Mouse (Mus musculus): ENCODE results near the gene Zfhx3.

Zfhx3 gene

DNA sequence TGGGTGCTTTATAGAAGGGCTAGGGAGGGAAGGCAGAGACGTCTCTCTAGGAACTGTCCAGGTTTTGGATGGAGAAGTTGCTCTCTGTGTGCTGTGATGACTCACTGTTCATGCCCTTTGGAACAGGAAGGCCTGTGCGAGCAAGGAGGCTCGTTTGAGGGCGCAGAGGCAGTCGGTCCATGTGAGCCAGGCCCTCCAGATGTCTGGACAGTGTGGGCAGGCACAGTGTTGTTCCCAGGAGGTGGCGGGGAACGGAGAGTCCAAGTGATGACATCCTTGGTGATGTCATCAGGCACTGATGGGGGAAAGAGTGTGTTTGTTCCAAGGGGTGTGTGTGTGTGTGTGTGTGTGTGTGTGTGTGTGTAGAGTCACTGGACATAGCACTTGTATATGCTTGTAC lies 800.8 kb downstream of the Zfhx3 start:
- no peak for DNase-seq (ENCODE audit: low spot score in 2 of 2)

DNA sequence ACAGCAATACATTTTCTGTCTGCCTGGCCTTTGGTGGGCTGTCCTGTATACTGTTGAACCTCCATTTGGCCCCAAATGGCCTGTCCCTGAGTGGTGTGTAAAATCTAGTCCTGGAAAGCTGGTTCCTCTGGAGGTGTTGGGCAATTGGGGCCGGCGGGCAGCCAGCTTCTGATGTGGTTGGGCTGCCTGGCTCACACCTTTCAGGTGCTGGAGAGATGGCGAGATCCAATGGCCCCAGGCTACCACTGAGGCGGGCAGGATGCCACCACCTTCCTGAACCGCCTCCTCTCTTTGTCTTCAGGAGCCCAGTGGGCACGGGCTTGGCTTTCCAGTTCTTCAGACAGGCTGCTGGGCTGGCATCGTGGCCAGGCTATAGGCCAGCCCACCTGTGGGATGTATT lies 803.1 kb downstream of the Zfhx3 start:
- DNase-seq (ENCODE audit: low spot score in 2 of 2): no peak

DNA sequence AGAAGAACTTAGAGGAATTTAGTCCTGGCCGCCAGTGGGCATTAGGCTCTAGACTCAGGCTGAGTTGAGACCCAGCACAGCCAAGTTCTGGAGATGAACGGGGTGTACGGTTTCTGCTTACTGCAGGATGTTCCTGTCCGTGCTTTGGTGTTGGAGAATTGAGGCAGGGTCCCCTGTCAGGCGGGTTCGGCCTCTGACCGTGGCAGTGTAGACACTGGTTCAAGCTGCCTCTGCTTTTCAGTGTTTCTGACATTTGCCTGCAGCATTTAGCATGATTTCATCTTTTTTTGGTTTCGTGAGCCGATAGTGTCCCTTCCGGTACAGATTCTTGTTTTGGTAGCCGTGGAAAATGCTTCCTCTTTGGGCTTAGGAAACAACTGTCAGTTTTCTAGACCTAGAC lies 805.7 kb downstream of the Zfhx3 start:
- DNase-seq (ENCODE audit: low spot score in 2 of 2): no peak

DNA sequence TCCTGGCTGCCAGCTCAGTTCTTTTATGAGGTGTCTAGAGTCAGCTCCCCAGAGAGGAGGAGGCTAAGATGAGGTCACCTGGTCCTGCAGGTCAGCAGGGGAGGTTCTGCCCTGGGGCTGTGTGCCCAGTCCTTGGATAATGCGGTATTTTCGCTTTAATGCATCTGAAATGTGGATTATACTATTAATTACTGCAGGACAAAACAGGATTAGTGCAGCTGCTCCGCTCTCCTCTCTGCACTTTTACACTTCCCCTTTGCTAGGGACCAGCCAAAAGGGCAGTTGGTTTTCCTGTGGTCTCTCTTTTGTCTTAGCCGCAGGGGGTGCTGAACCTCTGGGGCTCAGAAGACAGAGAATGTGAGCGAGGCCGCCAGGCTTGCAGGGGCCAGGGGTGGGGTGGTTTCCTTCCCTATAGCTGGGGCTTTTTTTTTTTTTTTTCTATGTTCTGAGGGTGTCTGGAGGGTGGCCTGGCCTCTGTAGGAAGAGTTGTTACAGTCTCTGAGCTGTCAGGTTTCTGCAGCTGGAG lies 806.5 kb downstream of the Zfhx3 start:
- DNase-seq (ENCODE audit: low spot score in 2 of 2): no peak

DNA sequence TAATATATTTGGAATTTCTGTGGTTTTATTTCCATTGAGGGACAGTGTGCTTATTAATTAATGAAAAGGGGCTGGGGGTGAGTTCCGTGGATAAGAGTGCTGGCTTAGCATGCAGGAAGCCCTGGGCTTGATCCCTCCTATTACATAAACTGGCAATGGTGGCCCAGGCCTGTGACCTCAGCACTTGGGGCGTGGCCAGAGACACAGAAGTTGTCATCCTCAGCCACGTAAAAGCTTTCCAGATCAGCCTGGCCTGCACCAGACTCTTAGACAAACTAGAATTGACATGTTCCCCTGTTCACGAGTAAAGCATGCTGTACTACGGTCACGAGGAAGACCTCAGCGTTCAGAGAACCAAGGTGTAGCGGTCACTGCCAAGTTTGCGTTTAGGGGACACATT lies 808.4 kb downstream of the Zfhx3 start:
- no peak for DNase-seq (ENCODE audit: low spot score in 2 of 2)

DNA sequence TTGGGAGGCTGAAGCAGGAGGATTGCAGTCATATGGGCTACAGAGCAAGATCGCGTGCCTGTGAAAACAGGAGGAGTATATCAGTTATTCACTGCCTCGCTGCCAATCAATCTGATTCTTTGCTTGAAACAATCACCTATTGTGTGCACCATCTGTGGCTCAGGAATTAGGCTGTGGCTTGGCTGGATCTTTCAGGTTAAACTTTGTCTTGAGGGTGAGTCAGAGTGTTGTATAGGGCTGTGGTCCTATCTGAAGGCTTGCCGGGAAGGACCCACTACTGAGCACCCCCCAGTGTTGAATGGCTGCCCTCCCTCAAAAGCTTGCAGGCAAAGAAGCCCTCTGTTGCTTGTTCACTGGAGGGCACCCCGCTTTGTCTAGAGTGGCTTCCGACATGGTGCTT lies 812.1 kb downstream of the Zfhx3 start:
- no peak for DNase-seq (ENCODE audit: low spot score in 2 of 2)

DNA sequence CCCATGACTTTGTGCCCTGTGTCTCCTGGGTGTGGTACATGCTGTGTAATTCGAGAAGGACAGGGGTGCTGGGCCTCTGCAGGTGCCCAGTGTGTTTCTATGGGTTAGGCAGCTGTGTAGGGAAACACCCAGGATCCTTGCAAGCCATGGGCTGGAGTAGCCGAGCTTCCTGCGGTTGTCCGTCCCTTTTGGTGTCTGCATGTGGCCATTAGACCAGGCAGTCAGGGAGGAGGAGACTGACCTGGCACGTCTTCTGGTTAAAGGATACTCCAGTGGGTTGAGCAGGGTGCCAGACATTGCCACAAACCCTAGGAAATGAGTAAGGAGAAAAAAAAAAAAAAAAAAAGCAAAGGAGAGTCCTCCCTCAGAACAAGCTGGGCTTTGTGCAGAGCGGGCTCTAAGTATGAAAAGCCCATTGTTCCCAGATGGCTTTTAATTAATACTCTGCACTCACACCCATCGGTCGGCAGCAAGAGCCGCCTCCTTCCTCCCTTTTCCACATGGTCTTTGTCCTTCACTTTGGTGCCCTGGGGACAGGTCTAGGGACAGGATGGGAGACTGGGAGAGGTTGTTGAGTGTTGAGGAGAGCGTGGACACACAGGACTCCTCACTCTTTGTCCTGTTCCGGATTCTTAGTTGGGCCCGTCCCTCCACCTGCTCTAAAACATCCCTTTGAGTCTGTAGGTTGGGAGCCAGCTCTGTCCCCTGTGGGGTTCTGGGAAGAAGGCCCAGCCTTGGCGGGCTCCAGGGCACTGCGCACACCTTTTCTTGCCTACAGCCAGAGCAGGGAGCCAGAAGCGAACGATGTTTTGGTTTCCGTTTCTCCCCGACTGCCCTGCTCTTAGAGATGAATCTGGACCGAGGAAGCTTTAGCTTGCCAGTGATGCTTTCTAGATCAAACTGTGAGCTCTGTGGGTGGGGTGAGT lies 813.2 kb downstream of the Zfhx3 start:
- no peak for DNase-seq (ENCODE audit: low spot score in 2 of 2)

DNA sequence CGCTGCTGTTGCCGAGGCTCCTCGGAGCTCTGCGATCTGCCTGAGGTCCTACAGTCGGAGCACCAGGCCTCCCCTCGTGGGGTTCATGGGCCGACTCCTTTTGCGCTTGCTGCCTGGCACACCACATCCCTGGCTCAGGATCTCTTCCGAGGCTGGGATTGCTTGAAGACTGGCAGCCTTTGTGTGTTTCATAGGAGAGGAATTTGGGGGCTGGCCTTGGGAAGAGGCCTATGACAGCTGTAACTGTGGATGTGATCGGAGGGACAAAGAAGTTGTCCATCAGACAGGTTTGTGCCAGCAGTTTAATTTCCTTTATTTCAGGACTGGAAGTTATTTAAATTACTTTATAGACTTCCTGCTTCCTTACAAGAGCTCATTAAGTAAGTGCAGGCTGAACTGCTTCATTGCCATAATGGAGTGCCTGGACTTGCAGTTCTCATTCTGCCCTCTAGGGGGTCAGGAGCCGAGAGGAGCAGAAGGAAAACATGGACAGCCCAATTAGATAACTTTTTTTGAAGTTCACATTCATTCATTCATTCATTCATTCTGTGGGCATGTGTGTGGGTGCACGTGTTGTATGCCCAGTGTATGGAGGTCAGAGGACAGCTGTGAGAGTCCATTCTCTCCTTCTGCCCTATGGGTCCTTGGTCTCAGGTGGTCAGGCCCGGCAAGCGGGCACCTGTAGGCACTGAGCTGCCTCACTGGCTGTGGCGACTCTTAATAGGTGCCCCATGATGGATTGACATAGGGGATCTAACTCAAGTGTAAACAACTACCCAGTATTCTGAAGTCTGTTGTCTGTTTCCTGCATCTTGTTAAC lies 817.3 kb downstream of the Zfhx3 start:
- peak; percentile 28 to 76 for DNase-seq (ENCODE audit: low spot score in 2 of 2)

DNA sequence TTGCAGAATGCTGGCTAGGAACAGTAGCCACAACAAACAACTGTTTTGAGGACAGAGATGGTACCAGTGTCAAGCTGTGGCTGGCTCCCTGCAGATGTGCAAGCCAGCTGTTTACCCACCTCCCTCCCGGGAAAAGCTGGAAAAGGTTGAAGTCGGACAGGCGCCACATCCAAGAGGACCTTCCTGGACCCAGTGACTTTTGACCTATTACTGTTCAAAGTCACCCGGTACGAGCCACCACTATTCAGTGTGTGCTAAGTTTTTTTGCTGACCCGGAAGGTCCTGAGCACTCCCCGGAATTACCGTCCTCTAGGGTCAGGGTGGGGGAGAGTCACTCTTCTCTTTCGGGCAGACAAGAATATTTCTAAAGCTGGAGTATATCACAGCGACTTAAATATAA lies 818.3 kb downstream of the Zfhx3 start:
- no peak for DNase-seq (ENCODE audit: low spot score in 2 of 2)

DNA sequence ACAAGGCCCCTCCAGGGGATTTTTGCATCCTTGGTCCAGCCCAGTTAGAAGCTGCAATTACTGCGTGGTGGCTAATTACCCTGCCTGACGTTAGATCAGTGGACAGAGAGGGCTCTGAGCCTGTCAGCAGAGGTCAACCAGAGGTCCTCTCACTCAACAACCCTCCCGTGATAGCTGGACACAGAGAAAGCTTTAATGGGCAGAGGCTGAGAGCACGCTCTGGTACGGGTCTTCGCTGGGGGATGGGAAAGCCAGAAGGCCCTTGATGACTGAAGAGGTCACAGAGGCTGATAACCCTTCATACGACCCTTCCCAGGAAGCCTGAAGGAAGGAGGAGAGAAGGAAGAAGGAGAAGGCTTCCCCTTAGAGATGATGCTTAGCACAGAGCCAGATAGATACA lies 820.1 kb downstream of the Zfhx3 start:
- no peak for DNase-seq (ENCODE audit: low spot score in 2 of 2)

DNA sequence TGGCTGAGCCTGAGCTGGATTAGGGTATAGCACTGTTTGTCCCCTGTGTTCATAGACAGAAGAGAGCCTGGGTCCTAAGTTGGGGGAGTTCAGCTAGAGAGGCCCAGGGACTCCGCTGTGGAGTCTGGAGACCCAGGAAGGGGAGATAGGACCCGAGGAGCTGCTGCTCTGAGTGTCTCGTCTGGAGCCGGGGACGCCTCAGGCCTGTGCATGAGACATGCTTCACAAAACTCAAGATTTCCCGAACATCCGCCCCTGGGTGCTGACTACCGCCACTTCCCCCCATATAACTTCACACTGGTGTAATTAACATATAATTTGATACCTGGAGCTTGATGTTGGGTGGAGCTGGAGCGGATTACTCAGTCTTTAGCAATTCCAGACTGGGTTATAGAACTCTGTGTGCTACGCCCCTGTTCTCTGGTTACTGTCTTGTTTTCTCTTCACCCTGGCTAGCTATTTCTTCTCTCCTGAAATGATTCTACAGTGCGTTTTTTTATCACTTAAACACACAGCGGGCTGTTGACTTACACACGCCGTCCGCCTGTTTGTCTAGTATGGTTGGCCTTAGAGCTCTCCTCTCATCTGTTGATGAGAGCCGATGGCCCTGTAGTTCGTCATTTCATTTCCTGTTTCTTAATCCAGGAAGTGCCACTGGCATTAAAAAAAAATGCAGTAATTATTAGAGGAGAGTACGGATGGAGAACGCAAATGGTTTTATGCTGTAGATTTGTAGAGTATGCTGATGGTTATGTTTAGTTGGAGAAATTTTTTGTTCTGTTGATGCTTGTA lies 822.2 kb downstream of the Zfhx3 start:
- DNase-seq (ENCODE audit: low spot score in 2 of 2): no peak

DNA sequence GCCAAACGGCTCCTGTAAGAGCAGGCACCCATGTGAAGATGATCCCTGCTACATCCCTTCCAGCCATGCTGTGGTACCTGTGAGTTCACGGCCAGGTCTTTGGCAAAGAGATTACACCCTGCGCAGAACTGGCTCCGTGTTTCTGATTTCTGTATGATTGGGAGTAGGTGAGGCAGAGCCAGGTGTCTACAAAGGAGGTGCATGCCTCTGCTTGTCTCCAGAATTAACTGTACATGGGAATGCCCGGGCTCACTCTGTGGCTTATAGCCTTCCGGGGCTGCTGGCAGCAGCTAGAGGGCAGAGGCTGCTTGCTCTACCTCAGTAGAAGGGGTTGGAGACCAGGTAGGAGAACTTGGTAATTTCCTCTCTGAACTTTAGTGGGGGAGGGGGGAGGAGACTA lies 823.7 kb downstream of the Zfhx3 start:
- no peak for DNase-seq (ENCODE audit: low spot score in 2 of 2)

DNA sequence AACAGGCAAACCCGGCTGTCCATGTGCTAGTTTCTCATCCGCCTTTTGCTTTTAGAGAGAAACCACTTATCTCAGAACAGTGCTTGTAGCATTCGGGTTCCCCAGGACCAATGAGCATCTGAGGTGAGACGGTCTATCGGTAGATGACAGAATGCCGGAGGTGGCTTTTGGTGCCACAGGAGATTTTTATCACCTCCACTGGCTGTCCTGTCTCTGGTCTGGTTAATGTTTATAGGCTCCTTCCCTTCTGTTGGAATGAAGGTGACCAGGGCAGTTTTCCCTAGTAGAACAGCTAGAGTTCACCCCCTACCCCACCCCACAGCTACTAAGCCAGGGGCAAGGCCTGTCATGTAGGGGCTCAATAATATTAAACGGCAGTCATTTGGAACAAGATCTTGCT lies 825.6 kb downstream of the Zfhx3 start:
- no peak for DNase-seq (ENCODE audit: low spot score in 2 of 2)

DNA sequence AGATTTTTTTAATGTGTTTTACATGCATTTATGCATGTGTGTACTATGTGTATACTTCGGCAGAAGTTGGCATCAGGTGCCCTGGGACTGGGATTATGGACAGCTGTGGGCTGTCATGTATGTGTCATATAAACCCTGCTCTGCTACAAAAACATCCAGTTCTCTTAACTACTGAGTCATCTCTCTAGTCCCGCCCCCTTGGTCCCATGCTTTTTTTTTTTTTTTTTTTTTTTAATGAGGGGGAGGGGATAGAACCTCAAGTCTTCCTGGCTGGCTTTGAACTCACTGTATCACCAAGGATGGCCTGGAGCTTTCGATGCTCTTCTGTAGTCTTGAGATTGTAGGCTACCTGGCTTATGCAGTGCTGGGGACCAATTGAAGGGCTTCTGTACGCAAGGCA lies 827.9 kb downstream of the Zfhx3 start:
- no peak for DNase-seq (ENCODE audit: low spot score in 2 of 2)

DNA sequence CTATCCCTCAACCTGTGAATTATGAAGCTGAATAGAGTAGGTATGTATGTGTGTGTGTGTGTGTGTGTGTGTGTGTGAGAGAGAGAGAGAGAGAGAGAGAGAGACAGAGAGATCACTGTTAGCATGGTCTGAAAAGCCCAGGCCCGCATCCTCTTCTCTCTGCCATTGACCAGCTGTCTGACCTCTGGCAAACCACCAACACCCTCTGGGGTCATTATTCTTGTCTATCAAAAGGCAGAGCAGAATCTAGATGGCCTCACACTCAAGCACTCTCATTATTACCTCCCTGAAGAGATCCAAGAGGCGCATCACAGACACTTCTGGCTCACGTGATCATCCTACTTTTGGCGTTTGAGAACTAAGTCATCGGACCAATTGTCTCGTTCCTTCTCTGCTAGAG lies 831.0 kb downstream of the Zfhx3 start:
- no peak for DNase-seq (ENCODE audit: low spot score in 2 of 2)

DNA sequence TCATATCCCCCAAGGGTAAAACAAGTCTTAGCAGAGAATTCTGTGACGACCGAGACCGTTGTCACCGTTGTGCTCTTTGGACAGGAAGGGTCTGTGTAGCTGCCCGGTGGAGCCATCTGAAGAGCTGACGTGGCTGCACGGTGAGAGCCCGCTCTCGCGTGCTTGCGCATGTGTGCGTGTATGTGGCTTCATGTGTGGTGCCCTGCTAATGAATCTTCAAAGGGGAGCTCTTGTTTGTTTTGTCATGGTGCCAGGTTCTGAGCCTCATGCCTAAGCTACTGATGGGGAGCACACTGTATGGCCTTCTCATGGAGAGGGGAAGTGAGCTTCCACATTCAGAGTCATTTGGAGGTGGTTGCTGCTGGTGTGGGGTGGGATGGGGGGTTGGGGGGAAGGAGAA lies 835.6 kb downstream of the Zfhx3 start:
- no peak for DNase-seq (ENCODE audit: low spot score in 2 of 2)

DNA sequence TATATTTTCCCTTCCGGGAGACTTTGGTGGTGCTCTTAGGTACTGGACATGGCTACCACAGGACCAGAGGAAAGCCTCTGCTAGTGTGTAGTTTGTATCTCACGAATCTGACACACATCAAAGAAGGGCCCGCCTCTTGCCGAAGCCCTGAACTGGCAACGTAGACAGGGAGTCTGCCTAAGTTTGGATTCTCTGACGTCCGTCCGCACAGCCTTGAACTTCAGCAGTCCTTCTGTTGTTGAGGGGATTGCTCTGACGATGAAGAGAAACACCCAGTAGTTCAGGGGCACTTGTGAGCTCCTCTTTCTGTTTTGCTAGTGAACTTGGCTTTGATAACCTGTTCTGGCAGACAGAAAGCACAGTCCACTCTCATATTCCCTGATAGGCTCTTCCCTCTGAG lies 836.1 kb downstream of the Zfhx3 start:
- DNase-seq (ENCODE audit: low spot score in 2 of 2): no peak

DNA sequence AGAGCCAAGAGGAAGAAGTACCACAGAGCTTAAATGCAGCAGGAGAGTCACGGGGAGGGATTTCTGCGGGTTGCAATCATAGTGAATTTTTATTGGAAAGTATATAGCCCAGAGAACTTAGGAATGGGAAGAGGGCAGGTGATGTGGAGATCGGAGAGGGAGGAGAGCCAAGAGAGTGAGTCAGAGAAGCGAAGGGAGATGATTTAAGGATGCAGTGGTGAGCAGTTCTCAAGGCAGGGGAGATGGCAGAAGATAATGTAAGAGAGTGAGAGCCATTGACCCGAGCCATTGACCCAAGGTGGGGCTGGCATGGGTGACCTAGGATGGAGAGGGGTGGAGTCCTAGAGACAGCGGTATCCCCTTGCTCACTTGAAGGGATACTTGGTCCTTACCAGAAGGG lies 838.3 kb downstream of the Zfhx3 start:
- DNase-seq (ENCODE audit: low spot score in 2 of 2): no peak

DNA sequence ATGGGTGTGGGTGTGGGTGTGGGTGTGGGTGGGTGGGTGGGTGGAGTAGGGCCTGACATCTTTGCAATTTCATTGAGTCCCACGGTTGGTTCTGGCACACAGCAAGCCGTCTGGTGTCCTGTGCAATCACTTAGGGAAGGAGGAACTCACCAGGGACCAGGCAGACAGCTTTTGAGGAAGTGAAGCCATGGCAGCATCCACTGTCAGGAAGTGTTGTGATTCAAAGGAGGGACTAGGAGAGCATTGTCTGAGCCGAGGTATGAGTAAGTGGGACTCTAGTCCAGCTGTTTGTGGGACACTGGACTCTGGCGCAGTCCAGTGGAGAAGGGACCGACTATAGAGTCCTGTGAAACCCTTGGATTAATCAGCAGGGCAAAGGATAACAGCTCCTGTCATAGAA lies 838.7 kb downstream of the Zfhx3 start:
- no peak for DNase-seq (ENCODE audit: low spot score in 2 of 2)

DNA sequence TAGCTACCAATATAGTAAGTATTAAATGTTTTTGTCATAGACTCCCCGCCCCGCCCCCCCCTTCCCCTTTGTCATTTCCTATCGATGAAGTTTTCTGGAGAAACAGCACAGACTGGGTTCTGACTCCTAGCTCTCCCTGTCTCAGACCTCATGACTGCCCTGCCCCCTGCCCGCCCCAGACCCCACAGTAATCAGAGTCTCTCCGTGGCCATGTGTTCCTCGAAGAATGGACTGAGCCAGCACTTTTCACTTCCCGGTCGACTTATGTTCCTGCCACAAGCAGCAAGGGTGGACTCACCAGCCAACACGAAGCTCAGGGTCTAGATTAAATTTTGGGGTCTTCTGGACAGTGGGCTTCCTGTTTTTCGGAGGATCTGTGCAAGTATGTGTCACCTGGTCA lies 840.7 kb downstream of the Zfhx3 start:
- no peak for DNase-seq (ENCODE audit: low spot score in 2 of 2)

DNA sequence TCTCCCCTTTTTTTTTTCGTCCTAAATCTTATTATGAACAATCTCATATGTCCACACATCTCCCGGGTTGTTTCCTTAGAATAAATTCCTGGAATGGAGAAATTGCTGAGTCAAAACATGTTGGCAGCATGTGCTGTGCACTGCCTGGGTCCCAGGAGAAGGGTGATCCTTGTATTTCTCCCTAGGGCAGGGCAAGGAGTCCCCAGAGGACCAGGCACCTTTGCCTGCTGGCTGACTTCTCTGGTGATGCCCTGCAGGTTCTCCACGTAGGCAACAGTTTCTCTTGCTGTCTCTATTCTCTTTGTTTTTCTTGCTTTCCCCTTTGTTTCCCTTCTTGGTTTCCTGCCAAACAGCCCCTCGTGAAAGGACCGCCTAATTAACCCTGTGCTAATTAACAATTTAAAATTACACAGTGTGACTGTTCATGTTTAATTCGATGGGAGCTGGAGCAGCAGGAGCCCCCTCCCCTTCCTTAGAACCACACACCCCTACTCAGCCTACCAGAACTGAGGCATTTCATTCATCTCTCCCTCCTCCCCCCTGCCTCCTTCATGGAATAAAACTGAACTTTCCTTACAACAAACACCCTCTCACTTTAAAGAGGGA lies 845.8 kb downstream of the Zfhx3 start:
- DNase-seq (ENCODE audit: low spot score in 2 of 2): no peak

DNA sequence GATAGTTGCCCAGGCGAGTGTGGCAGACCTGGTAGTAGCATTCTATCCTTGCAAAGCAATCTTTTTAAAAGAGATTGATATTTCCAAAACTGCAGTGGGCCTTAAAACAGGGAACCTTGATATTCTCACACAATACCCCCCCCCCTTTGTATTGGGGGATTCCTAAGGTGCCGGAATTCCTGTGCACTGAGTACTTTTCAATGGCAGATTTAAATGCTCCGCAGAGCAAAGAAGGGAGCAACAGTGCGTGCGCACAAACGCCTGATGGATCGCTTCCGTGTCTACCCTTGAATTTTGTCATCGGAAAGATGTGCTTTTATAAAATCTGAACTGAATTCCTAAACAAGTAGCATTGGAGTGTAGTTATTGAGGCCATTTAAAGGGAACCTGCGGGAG lies 846.3 kb downstream of the Zfhx3 start:
- DNase-seq (ENCODE audit: low spot score in 2 of 2): no peak
